In the genomic region with DNA sequence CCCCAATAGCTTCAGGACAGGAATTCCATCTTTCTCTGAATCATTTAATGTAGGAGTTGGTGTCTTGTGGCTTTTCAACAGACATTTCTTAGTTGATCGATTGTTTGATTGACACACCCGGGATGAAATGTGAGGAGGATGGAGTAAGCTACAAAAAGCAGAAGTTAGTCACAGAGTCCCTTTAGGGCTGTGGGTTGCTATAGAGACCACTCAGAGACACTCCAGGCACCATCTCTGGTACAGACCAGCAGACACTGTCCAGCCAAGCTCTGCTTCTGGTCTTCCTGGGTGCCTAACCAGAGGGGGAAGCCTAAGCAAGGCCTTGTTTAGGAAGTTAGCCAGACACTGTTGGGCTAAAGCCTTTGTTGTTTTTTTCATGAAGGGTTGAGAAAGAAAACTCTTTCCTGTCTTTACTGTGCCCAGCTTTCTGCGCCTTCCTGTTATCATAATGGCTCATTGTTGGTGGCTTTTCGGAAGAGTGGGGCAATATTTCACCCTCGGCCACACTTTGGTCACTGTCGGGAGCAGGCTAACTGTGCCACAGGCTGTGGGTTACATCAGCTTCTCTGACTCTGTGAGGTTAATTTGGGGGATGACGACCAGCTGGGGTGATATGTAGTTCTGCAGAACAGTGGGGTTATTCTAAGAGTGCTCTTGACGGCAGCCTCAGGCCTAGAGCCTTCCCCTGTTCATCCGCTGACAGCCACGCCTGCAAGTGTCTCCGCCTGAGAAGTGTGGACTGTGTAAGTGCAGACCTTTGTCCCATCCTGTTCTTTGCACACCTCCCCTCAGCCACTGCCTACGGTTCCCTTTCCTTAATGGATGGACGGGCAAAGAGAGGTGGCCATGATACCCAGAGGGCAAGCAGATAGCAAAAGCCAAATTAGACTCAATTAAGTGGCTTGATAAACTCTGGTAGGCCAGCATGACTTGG, we compare ENCODE assay signal across 18 mouse cellular contexts. TPM values are rescaled to one million over a fixed set of nuclear protein-coding genes. Genes with fewer than 3 reads are reported as not detected.
A peak's percentile ranks its signal among the peaks of the same experiment; 100 is the strongest.
DNase-seq lines count a peak whose midpoint lies in the region; ATAC-seq and TF ChIP-seq lines count a peak whose summit lies in the region.
"Had no signal": no experiment of that assay in that cellular context is flagged by ENCODE, and none has a peak within 500 bp of the region (broad histone marks: within the 10 kb centered on the region; RNA-seq: fewer than 3 reads in every experiment).

No protein-coding gene starts in this region.

- H3K9me3 ChIP-seq in lung, embryonic 14.5 days (ENCODE audit: low read depth, low read length): no peaks in the 10 kb centered on the region
- H3K9me3 ChIP-seq in midbrain, embryonic 13.5 days: no peaks in the 10 kb centered on the region
- H3K9me3 ChIP-seq: hindbrain, embryonic 13.5 days; megakaryocyte, embryonic 14.5 days had no signal

- no peaks in the 10 kb centered on the region for H3K4me1 ChIP-seq in lung, embryonic 14.5 days (ENCODE audit: insufficient read depth)
- no peaks in the 10 kb centered on the region for H3K4me1 ChIP-seq in lung, adult 2 months (ENCODE audit: control insufficient read depth, insufficient read depth, low read length)
- H3K4me1 ChIP-seq in brown adipose tissue, adult 24 weeks (ENCODE audit: control insufficient read depth, insufficient read depth, insufficient read length, low read length): 0 out of 2 replicates have a peak, but pooled peaks cover 4% of the 10 kb centered on the region
- peaks cover 23% of the 10 kb centered on the region for H3K4me1 ChIP-seq in small intestine, adult 2 months (ENCODE audit: control insufficient read depth, insufficient read depth, insufficient read length, low read length)
- H3K4me1 ChIP-seq in midbrain, embryonic 13.5 days (replicated peaks): no peaks in the 10 kb centered on the region
- H3K4me1 ChIP-seq: hindbrain, embryonic 13.5 days had no signal

- WGBS in lung, embryonic 14.5 days: 65% methylated on average over 13 of the region's 13 CpGs
- WGBS in lung, adult 2 months: 54% methylated on average over 13 of the region's 13 CpGs
- WGBS in small intestine, adult 2 months: 48% methylated on average over 13 of the region's 13 CpGs
- 87% methylated on average over 13 of the region's 13 CpGs for WGBS in midbrain, embryonic 13.5 days

- DNase-seq in lung, embryonic 14.5 days: peak; percentile 21
- no peak for DNase-seq in lung, adult 2 months
- peak; percentile 42 for DNase-seq in lung, postnatal 10 days
- no peak for DNase-seq in cerebellum, adult 8-10 months
- DNase-seq in thymus, postnatal 4 days: no peak
- DNase-seq: cerebellum, adult 9-10 months; forebrain, postnatal 0 days; gastrocnemius, postnatal 10 days; kidney, adult 2 months; kidney, postnatal 4 days; thymus, postnatal 25 days had no signal

- ATAC-seq in lung, embryonic 14.5 days (ENCODE audit: insufficient read depth): no peak
- ATAC-seq in midbrain, embryonic 13.5 days: no peak
- ATAC-seq: activated CD4-positive, CD25-positive, alpha-beta regulatory T cell, adult 4 months; forebrain, postnatal 0 days had no signal

- no peaks in the 10 kb centered on the region for H3K36me3 ChIP-seq in lung, embryonic 14.5 days (ENCODE audit: insufficient read depth)
- H3K36me3 ChIP-seq in small intestine, adult 2 months (ENCODE audit: control insufficient read depth, insufficient read depth, low read length): no peaks in the 10 kb centered on the region
- no peaks in the 10 kb centered on the region for H3K36me3 ChIP-seq in midbrain, embryonic 13.5 days
- H3K36me3 ChIP-seq: hindbrain, embryonic 13.5 days had no signal

- no peaks in the 10 kb centered on the region for H3K27me3 ChIP-seq in lung, embryonic 14.5 days (ENCODE audit: insufficient read depth, low read length)
- H3K27me3 ChIP-seq in small intestine, adult 2 months (ENCODE audit: control insufficient read depth, insufficient read depth, low read length): no peaks in the 10 kb centered on the region
- no peaks in the 10 kb centered on the region for H3K27me3 ChIP-seq in midbrain, embryonic 13.5 days
- H3K27me3 ChIP-seq: hindbrain, embryonic 13.5 days had no signal

- no peak overlapping the region for H3K4me2 ChIP-seq in lung, embryonic 14.5 days
- H3K4me2 ChIP-seq in midbrain, embryonic 13.5 days (replicated peaks): no peak overlapping the region
- H3K4me2 ChIP-seq: hindbrain, embryonic 13.5 days had no signal

- H3K4me3 ChIP-seq in lung, embryonic 14.5 days (ENCODE audit: low read depth, low read length): no peak overlapping the region
- no peak overlapping the region for H3K4me3 ChIP-seq in lung, adult 2 months (replicated peaks; ENCODE audit: extremely low read depth, low read depth, low read length)
- H3K4me3 ChIP-seq in brown adipose tissue, adult 24 weeks (ENCODE audit: insufficient read depth, low read depth, low read length): no peak overlapping the region
- no peak overlapping the region for H3K4me3 ChIP-seq in small intestine, adult 2 months (ENCODE audit: low read depth, low read length)
- no peak overlapping the region for H3K4me3 ChIP-seq in midbrain, embryonic 13.5 days (replicated peaks)
- H3K4me3 ChIP-seq: erythroblast, embryonic 14.5 days; hindbrain, embryonic 13.5 days; megakaryocyte, embryonic 14.5 days had no signal

- TF ChIP-seq POLR2A in lung, adult 2 months (IDR thresholded peaks at IDR 0.05; ENCODE audit: borderline replicate concordance, extremely low read depth, low read depth, low read length): no peak
- no peak for TF ChIP-seq POLR2A in small intestine, adult 2 months (IDR thresholded peaks at IDR 0.05; ENCODE audit: low read depth, low read length)

- no peak for TF ChIP-seq CTCF in lung, embryonic 14.5 days (IDR thresholded peaks at IDR 0.05; ENCODE audit: low read depth)
- no peak for TF ChIP-seq CTCF in lung, adult 2 months (IDR thresholded peaks at IDR 0.05; ENCODE audit: insufficient read depth, low read length)
- no peak for TF ChIP-seq CTCF in small intestine, adult 2 months (IDR thresholded peaks at IDR 0.05; ENCODE audit: extremely low read depth, insufficient read length, insufficient replicate concordance, low read depth, low read length)

- no peak overlapping the region for H3K27ac ChIP-seq in lung, embryonic 14.5 days (ENCODE audit: low read depth)
- 0 out of 2 replicates have a peak overlapping the region, but pooled peaks have one; percentile 33 for H3K27ac ChIP-seq in brown adipose tissue, adult 24 weeks (replicated peaks; ENCODE audit: low read depth, low read length)
- H3K27ac ChIP-seq in small intestine, adult 2 months (ENCODE audit: insufficient read depth, low read depth, low read length): peak overlapping the region; percentile 37; the same call in 1 of the 2 replicates
- no peak overlapping the region for H3K27ac ChIP-seq in midbrain, embryonic 13.5 days
- H3K27ac ChIP-seq: hindbrain, embryonic 13.5 days had no signal

- H3K9ac ChIP-seq in lung, embryonic 14.5 days: no peak overlapping the region
- H3K9ac ChIP-seq in midbrain, embryonic 13.5 days (replicated peaks): no peak overlapping the region
- H3K9ac ChIP-seq: forebrain, postnatal 0 days; hindbrain, embryonic 13.5 days had no signal

RNA-seq across cellular contexts. Expression of a gene that starts 46.5 kb away (rescaled TPM):
- 13.4 and 14.0 TPM in 2 replicates for polyA plus RNA-seq in lung, embryonic 14.5 days (2014; fragmentation: Nextera tagmentation; extraction: Ambion mirVana)
- polyA plus RNA-seq in lung, adult 2 months (2012; rRNA removed): 47.6 and 54.4 TPM in 2 replicates
- 6.7 and 8.8 TPM in 2 replicates for polyA plus RNA-seq in brown adipose tissue, adult 24 weeks (2012; ENCODE audit: insufficient read depth, insufficient read length, missing spikeins)
- polyA plus RNA-seq in small intestine, adult 2 months (2012; rRNA removed): 23.8 and 93.8 TPM in 2 replicates
- polyA plus RNA-seq in midbrain, embryonic 13.5 days (2015; fragmentation: Nextera tagmentation; extraction: Ambion mirVana): 8.0 and 8.9 TPM in 2 replicates
- polyA plus RNA-seq: erythroblast, embryonic 14.5 days had no signal

Comparison
In these comparisons a context has a peak if more than half of its experiments do, and no peak if none do; other contexts are left out.
1. DNase-seq: peak in lung, embryonic 14.5 days (single experiment) and lung, postnatal 10 days (single experiment); none in lung, adult 2 months (single experiment), cerebellum, adult 8-10 months (single experiment) and thymus, postnatal 4 days (single experiment).
2. H3K27ac ChIP-seq: peak in brown adipose tissue, adult 24 weeks (single experiment) and small intestine, adult 2 months (single experiment); none in lung, embryonic 14.5 days (single experiment) and midbrain, embryonic 13.5 days (single experiment).